ENCODE assay signal across 8 mouse cellular contexts in the genomic region with DNA sequence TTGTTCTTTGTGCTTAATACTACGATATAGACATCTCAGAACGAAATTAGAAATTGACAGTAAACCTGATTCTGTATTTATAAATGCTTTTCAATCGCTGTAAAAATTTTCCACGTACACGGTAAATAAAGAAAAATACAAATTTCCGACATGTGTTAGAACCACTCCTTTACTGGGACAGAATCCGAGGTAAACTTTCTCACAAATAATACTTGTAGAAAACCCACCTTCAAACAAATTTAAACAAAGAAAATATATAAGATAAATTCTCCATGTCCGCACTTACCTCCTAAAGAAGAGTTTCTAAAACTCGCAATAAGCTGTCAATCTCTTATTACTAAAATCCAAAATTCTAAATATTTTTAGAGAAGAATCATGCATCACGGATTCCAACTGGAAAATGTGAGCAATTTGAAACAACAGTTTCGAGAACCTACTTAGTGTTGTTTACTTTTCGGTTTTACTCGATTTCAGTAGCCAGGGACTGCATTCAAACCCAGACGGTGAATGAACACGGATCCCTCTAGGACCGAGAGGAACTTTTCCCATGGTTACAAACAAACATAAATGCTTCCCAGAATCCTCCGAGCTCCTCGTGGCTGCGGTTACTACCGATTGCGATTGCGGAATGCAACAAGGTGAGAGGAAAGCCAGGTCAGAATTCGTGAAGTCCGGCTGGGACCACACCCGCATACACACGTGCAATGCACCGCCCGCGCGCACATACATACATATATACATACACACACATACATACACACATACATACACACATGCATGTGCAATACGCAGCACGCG. TPM values are rescaled to one million over a fixed set of nuclear protein-coding genes. Genes with fewer than 3 reads are reported as not detected.
DNase-seq lines count a peak whose midpoint lies in the region; ATAC-seq and TF ChIP-seq lines count a peak whose summit lies in the region.

No protein-coding gene starts in this region.

- WGBS in hindbrain, embryonic 11.5 days: under 1% methylated on average over 33 of the region's 33 CpGs
- under 1% methylated on average over 33 of the region's 33 CpGs for WGBS in lung, postnatal 0 days

- TF ChIP-seq CTCF in Patski (IDR thresholded peaks at IDR 0.05): no peak
- TF ChIP-seq CTCF in lung, postnatal 0 days (IDR thresholded peaks at IDR 0.05): no peak

- no peaks in the 10 kb centered on the region for H3K27me3 ChIP-seq in Patski
- no peaks in the 10 kb centered on the region for H3K27me3 ChIP-seq in hindbrain, embryonic 11.5 days (ENCODE audit: control insufficient read depth, insufficient read depth, low read length)
- H3K27me3 ChIP-seq in lung, postnatal 0 days (replicated peaks; ENCODE audit: insufficient read depth, low read length): no peaks in the 10 kb centered on the region

- no peak for DNase-seq in Patski (ENCODE audit: low read depth, low spot score)
- DNase-seq in cerebellum, postnatal 10 days: peak; percentile 78 to 79
- DNase-seq in frontal cortex, adult 2 months (ENCODE audit: extremely low spot score in 1 of 2, low spot score in 1 of 2): peak; percentile 66 to 92
- peak; percentile 88 for DNase-seq in hindbrain, embryonic 11.5 days (ENCODE audit: low spot score)
- DNase-seq in layer of hippocampus, adult 9-11 months: peak; percentile 77
- peak; percentile 96 for DNase-seq in lung, postnatal 0 days (ENCODE audit: low spot score)
- peak; percentile 33 for DNase-seq in ovary, postnatal 10 days (ENCODE audit: low spot score)
- DNase-seq in thymus, postnatal 25 days: peak; percentile 40

- in situ Hi-C loops in Patski (cut with MboI; ENCODE audit: low pct_unique_long_range_greater_than_20kb): no loop called here

- ATAC-seq in Patski: peak; percentile 78
- ATAC-seq in hindbrain, embryonic 11.5 days (ENCODE audit: low FRiP score): peak; percentile 87
- peak; percentile 90 for ATAC-seq in lung, postnatal 0 days

- H3K4me1 ChIP-seq in hindbrain, embryonic 11.5 days (replicated peaks; ENCODE audit: control insufficient read depth, insufficient read depth, low read length): no peaks in the 10 kb centered on the region
- H3K4me1 ChIP-seq in lung, postnatal 0 days (ENCODE audit: insufficient read depth, low read depth, low read length): no peaks in the 10 kb centered on the region; the same call in 1 of the 2 replicates

- H3K27ac ChIP-seq in hindbrain, embryonic 11.5 days (ENCODE audit: low read depth, low read length): no peak overlapping the region
- peak overlapping the region; percentile 88 for H3K27ac ChIP-seq in lung, postnatal 0 days (ENCODE audit: low read length)

- H3K36me3 ChIP-seq in hindbrain, embryonic 11.5 days (ENCODE audit: control insufficient read depth, insufficient read depth, low read length): no peaks in the 10 kb centered on the region
- H3K36me3 ChIP-seq in lung, postnatal 0 days (ENCODE audit: insufficient read depth, low read length): no peaks in the 10 kb centered on the region

- peak overlapping the region; percentile 64 for H3K4me2 ChIP-seq in hindbrain, embryonic 11.5 days (replicated peaks; ENCODE audit: low read depth, low read length)
- H3K4me2 ChIP-seq in lung, postnatal 0 days (replicated peaks; ENCODE audit: low read depth, low read length): peak overlapping the region; percentile 72

- peak overlapping the region; percentile 78; the same call in 1 of the 2 replicates for H3K9ac ChIP-seq in hindbrain, embryonic 11.5 days (ENCODE audit: low read depth, low read length)
- peak overlapping the region; percentile 90 for H3K9ac ChIP-seq in lung, postnatal 0 days (replicated peaks; ENCODE audit: low read depth)

- H3K4me3 ChIP-seq in hindbrain, embryonic 11.5 days (ENCODE audit: low read depth, low read length): peak overlapping the region; percentile 82
- H3K4me3 ChIP-seq in lung, postnatal 0 days (ENCODE audit: low read depth, low read length): peak overlapping the region; percentile 93

- peak; percentile 55 for TF ChIP-seq EP300 in lung, postnatal 0 days (IDR thresholded peaks at IDR 0.05)

- POLR2A ChIA-PET in Patski (lab: Charles Lee): interaction anchor here (2.3 kb wide), 1 partner anchor 14 kb away, joined by 6 read pairs; no protein-coding TSS in a partner anchor

- no peaks in the 10 kb centered on the region for H3K9me3 ChIP-seq in hindbrain, embryonic 11.5 days (ENCODE audit: control insufficient read depth, low read length)
- no peaks in the 10 kb centered on the region for H3K9me3 ChIP-seq in lung, postnatal 0 days (ENCODE audit: low read length)

- CTCF ChIA-PET in Patski (lab: Charles Lee): interaction anchor here (0.9 to 1.0 kb wide), 2 partner anchors 9 to 17 kb away, joined by 3 to 4 read pairs; partner anchors contain the start of genes Dusp12 and Gm26620

RNA-seq across cellular contexts. Expression of gene Atf6, which starts 0.7 kb away (rescaled TPM):
- polyA plus RNA-seq in Patski (2021): 51.2 TPM
- 21.9 and 23.6 TPM in 2 replicates for polyA plus RNA-seq in frontal cortex, adult 2 months (2012; rRNA removed)
- 10.2 TPM in 2 replicates for polyA plus RNA-seq in hindbrain, embryonic 11.5 days (2014; fragmentation: Nextera tagmentation; extraction: Ambion mirVana)
- polyA plus RNA-seq in lung, postnatal 0 days (2015; fragmentation: Nextera tagmentation; extraction: Ambion mirVana): 10.8 and 11.0 TPM in 2 replicates

RNA-seq across cellular contexts. Expression of gene Gm26620, which starts 16.6 kb away (rescaled TPM):
- polyA plus RNA-seq in Patski (2021): 0.26 TPM
- 0.50 and 1.0 TPM in 2 replicates for polyA plus RNA-seq in frontal cortex, adult 2 months (2012; rRNA removed)
- polyA plus RNA-seq in hindbrain, embryonic 11.5 days (2014; fragmentation: Nextera tagmentation; extraction: Ambion mirVana): not detected in 2 replicates
- polyA plus RNA-seq in lung, postnatal 0 days (2015; fragmentation: Nextera tagmentation; extraction: Ambion mirVana): 0.46 and 0.79 TPM in 2 replicates

RNA-seq across cellular contexts. Expression of gene Dusp12, which starts 17.0 kb away (rescaled TPM):
- 27.3 TPM for polyA plus RNA-seq in Patski (2021)
- 30.1 and 33.8 TPM in 2 replicates for polyA plus RNA-seq in frontal cortex, adult 2 months (2012; rRNA removed)
- 33.2 and 36.6 TPM in 2 replicates for polyA plus RNA-seq in hindbrain, embryonic 11.5 days (2014; fragmentation: Nextera tagmentation; extraction: Ambion mirVana)
- 22.5 and 23.2 TPM in 2 replicates for polyA plus RNA-seq in lung, postnatal 0 days (2015; fragmentation: Nextera tagmentation; extraction: Ambion mirVana)

RNA-seq across cellular contexts. Expression of gene Fcrlb, which starts 44.4 kb away (rescaled TPM):
- 0.22 TPM for polyA plus RNA-seq in Patski (2021)
- polyA plus RNA-seq in frontal cortex, adult 2 months (2012; rRNA removed): 0.58 and 0.97 TPM in 2 replicates
- polyA plus RNA-seq in hindbrain, embryonic 11.5 days (2014; fragmentation: Nextera tagmentation; extraction: Ambion mirVana): not detected in 2 replicates
- 0.26 TPM in 1 of 2 replicates, not detected in the other for polyA plus RNA-seq in lung, postnatal 0 days (2015; fragmentation: Nextera tagmentation; extraction: Ambion mirVana)

RNA-seq across cellular contexts. Expression of gene Fcrla, which starts 59.1 kb away (rescaled TPM):
- not detected for polyA plus RNA-seq in Patski (2021)
- not detected in 2 replicates for polyA plus RNA-seq in frontal cortex, adult 2 months (2012; rRNA removed)
- polyA plus RNA-seq in hindbrain, embryonic 11.5 days (2014; fragmentation: Nextera tagmentation; extraction: Ambion mirVana): not detected in 2 replicates
- polyA plus RNA-seq in lung, postnatal 0 days (2015; fragmentation: Nextera tagmentation; extraction: Ambion mirVana): 0.67 and 0.76 TPM in 2 replicates
